Mouse (Mus musculus) forebrain, embryonic 14.5 days (tissue): Measurements from ENCODE around the gene Rgmb. TPM values are rescaled to one million over a fixed set of nuclear protein-coding genes. Genes with fewer than 3 reads are reported as not detected.
A peak's percentile ranks its signal among the peaks of the same experiment; 100 is the strongest.

ENCODE experiments used
- ATAC-seq: fragments of 200-750 bp; cut with Nextera tagmentation; 2 replicates; pipeline ENCODE4 v1.8.0; 2017; ENCODE audit warnings: mild to moderate bottlenecking, moderate library complexity
- DNase-seq: peaks from one replicate; pipeline ENCODE4 v3.0.0-alpha.2; 2015; ENCODE audit warnings: low spot score
- H3K27ac ChIP-seq: fragments of 300-500 bp; sonication (generic); 2 replicates; pipeline ENCODE4 v1.5.1; 2014; ENCODE audit warnings: low read depth, mild to moderate bottlenecking, control low read depth, low read length, moderate library complexity
- H3K27me3 ChIP-seq: fragments of 300-500 bp; sonication (generic); replicated peaks from 2 replicates; pipeline ENCODE4 v1.6.1; 2014; ENCODE audit warnings: low read length, control low read depth, mixed read lengths; ENCODE audit not compliant: control insufficient read depth, insufficient read depth
- H3K36me3 ChIP-seq: fragments of 300-500 bp; sonication (generic); 2 replicates; pipeline ENCODE4 v1.6.1; 2014; ENCODE audit warnings: low read length, control low read depth; ENCODE audit not compliant: control insufficient read depth, insufficient read depth
- H3K4me1 ChIP-seq: fragments of 300-500 bp; sonication (generic); 2 replicates; pipeline ENCODE4 v1.6.1; 2014; ENCODE audit warnings: antibody characterized with exemption, low read length, control low read depth; ENCODE audit not compliant: control insufficient read depth, insufficient read depth
- H3K4me2 ChIP-seq: fragments of 300-500 bp; sonication (generic); 2 replicates; pipeline ENCODE4 v1.6.1; 2014; ENCODE audit warnings: mild to moderate bottlenecking, control low read depth, low read length
- H3K4me3 ChIP-seq: fragments of 300-500 bp; sonication (generic); 2 replicates; pipeline ENCODE4 v1.5.1; 2014; ENCODE audit warnings: low read depth, low read length, control low read depth
- H3K9ac ChIP-seq: fragments of 300-500 bp; sonication (generic); 2 replicates; pipeline ENCODE4 v1.6.1; 2014; ENCODE audit warnings: mild to moderate bottlenecking, low read length, control low read depth, moderate library complexity
- H3K9me3 ChIP-seq: fragments of 300-500 bp; sonication (generic); replicated peaks from 2 replicates; pipeline ENCODE4 v1.6.1; 2016; ENCODE audit warnings: low read length, control low read depth, mixed read lengths; ENCODE audit not compliant: control insufficient read depth
- WGBS: fragments of 180-500 bp; shearing (Covaris S2); extraction: QIAGEN DNeasy Blood & Tissue Kit; methylation state at CpG from one replicate; pipeline ENCODE4 v1.1.7; 2014; 5-methylcytosine and 5-hydroxymethylcytosine counted together
- polyA plus RNA-seq: library from polyadenylated mRNA; unstranded; fragments of >200 nt; fragmentation: Nextera tagmentation; extraction: Ambion mirVana; gene quantifications from 2 replicates; pipeline ENCODE4 v1.2.1, GENCODE M21; 2014

The Rgmb gene
- polyA plus RNA-seq, 1 experiment from 2014 or later, result 46.5 TPM

DNA sequence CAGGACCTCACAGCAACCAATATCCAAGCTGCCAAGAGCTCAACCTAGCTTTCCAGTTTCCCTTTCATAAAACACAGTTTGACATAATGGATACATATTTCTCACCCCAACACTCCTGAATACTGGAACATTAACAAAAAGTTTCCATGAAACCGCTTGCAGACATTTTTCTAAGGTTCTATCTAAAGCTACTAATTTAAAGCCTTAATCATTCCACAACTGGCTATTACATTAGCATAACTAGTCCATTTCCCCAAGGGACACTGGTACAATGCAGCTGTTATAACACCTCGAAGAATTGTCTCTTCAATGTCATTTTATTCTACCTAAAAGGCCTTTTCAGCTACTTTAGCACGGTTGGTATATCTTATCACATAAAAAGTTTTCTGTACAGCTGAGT lies 6.0 kb downstream of the Rgmb start:
- no peak for DNase-seq
- WGBS, result 23% methylated on average over 3 of the region's 3 CpGs
- H3K4me1 ChIP-seq, result peaks cover 29% of the 10 kb centered on the region
- H3K9me3 ChIP-seq, result no peaks in the 10 kb centered on the region
- 0 out of 2 replicates have a peak overlapping the region, but pooled peaks have one; percentile 35 for H3K27ac ChIP-seq
- H3K4me3 ChIP-seq, result peak overlapping the region; percentile 97
- no peak for ATAC-seq
- peaks cover 10% of the 10 kb centered on the region for H3K36me3 ChIP-seq
- peak overlapping the region; percentile 98 for H3K9ac ChIP-seq
- H3K4me2 ChIP-seq, result peak overlapping the region; percentile 82
- H3K27me3 ChIP-seq, result no peaks in the 10 kb centered on the region

DNA sequence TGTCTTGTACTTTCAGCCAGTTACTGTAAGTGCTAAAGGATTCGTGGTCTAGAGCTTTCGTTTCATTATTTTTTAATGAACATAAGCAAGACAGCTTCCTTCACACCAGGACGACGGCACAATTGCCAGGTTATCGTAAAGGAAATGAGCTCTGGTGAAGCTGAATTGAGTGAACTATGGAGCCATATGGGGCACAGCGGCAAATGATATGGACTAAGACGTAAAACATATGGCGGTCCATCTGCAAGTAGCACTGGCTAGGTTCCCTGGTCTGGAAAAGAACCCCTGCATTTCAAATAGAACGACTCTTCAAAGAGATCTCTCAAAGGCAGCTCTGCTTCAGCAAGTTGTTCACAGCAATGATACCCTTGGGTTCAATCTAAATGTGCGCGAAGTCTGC lies 6.5 kb downstream of the Rgmb start:
- peaks cover 29% of the 10 kb centered on the region for H3K4me1 ChIP-seq

GRCm38 (mm10) chr17:15823838-15824237 lies 7.0 kb downstream of the Rgmb start:
- peaks cover 29% of the 10 kb centered on the region for H3K4me1 ChIP-seq
- H3K27me3 ChIP-seq, result no peaks in the 10 kb centered on the region
- DNase-seq (peak; percentile 55), ATAC-seq (no peak)
- no peaks in the 10 kb centered on the region for H3K9me3 ChIP-seq
- peaks cover 17% of the 10 kb centered on the region for H3K36me3 ChIP-seq
- peak overlapping the region; percentile 15; the same call in 1 of the 2 replicates for H3K27ac ChIP-seq
- peak overlapping the region; percentile 97 for H3K4me3 ChIP-seq
- H3K9ac ChIP-seq, result peak overlapping the region; percentile 98
- WGBS, result 27% methylated on average over 3 of the region's 3 CpGs
- peak overlapping the region; percentile 82 for H3K4me2 ChIP-seq

More for the DNA sequence above, 6.5 kb downstream of the Rgmb start:
- peak overlapping the region; percentile 98 for H3K9ac ChIP-seq
- no peaks in the 10 kb centered on the region for H3K9me3 ChIP-seq
- H3K27ac ChIP-seq, result peak overlapping the region; percentile 35; the same call in 1 of the 2 replicates
- H3K4me2 ChIP-seq, result peak overlapping the region; percentile 82
- WGBS, result 35% methylated on average over 11 of the region's 11 CpGs
- peaks cover 14% of the 10 kb centered on the region for H3K36me3 ChIP-seq
- ATAC-seq, result no peak
- H3K4me3 ChIP-seq, result peak overlapping the region; percentile 97
- peak; percentile 70 for DNase-seq
- no peaks in the 10 kb centered on the region for H3K27me3 ChIP-seq

- WGBS, result 60% methylated on average over 5 of the region's 5 CpGs
- Histone ChIP-seq H3K27me3 (no peaks in the 10 kb centered on the region), H3K4me3 (peak overlapping the region; percentile 97), H3K4me2 (peak overlapping the region; percentile 82), H3K27ac (peak overlapping the region; percentile 44; the same call in 1 of the 2 replicates), H3K9me3 (no peaks in the 10 kb centered on the region), H3K4me1 (peaks cover 29% of the 10 kb centered on the region), H3K36me3 (peaks cover 20% of the 10 kb centered on the region), H3K9ac (peak overlapping the region; percentile 98; the same call in 1 of the 2 replicates)
- no peak for ATAC-seq
- DNase-seq, result no peak
Measured at GRCm38 (mm10) chr17:15823215-15823614, 7.6 kb downstream of the Rgmb start.

GRCm38 (mm10) chr17:15822376-15822775 lies 8.5 kb downstream of the Rgmb start:
- peaks cover 27% of the 10 kb centered on the region for H3K4me1 ChIP-seq
- H3K4me2 ChIP-seq, result peak overlapping the region; percentile 82; the same call in 1 of the 2 replicates
- ATAC-seq (no peak), DNase-seq (no peak)
- no peak overlapping the region for H3K9ac ChIP-seq
- H3K4me3 ChIP-seq, result no peak overlapping the region
- H3K27ac ChIP-seq, result no peak overlapping the region
- H3K36me3 ChIP-seq, result peaks cover 24% of the 10 kb centered on the region
- no peaks in the 10 kb centered on the region for H3K9me3 ChIP-seq
- WGBS, result 83% methylated on average over 7 of the region's 7 CpGs
- H3K27me3 ChIP-seq, result no peaks in the 10 kb centered on the region

GRCm38 (mm10) chr17:15821706-15822105 lies 9.1 kb downstream of the Rgmb start:
- H3K9me3 ChIP-seq, result no peaks in the 10 kb centered on the region
- no peak overlapping the region for H3K4me2 ChIP-seq
- no peak overlapping the region for H3K9ac ChIP-seq
- DNase-seq, result no peak
- H3K4me1 ChIP-seq, result peaks cover 23% of the 10 kb centered on the region
- 93% methylated on average over 4 of the region's 4 CpGs for WGBS
- no peaks in the 10 kb centered on the region for H3K27me3 ChIP-seq
- peaks cover 31% of the 10 kb centered on the region for H3K36me3 ChIP-seq
- no peak for ATAC-seq
- no peak overlapping the region for H3K4me3 ChIP-seq
- no peak overlapping the region for H3K27ac ChIP-seq

- ATAC-seq, result no peak
- no peak overlapping the region for H3K4me2 ChIP-seq
Measured at GRCm38 (mm10) chr17:15820761-15821160, 10.1 kb downstream of the Rgmb start.

GRCm38 (mm10) chr17:15820146-15820545 lies 10.7 kb downstream of the Rgmb start:
- H3K4me1 ChIP-seq, result peaks cover 23% of the 10 kb centered on the region
- DNase-seq (no peak), ATAC-seq (no peak)

More at GRCm38 (mm10) chr17:15820761-15821160, 10.1 kb downstream of the Rgmb start:
- no peaks in the 10 kb centered on the region for H3K27me3 ChIP-seq
- H3K27ac ChIP-seq, result no peak overlapping the region
- no peak for DNase-seq
- H3K4me1 ChIP-seq, result peaks cover 23% of the 10 kb centered on the region
- no peaks in the 10 kb centered on the region for H3K9me3 ChIP-seq
- H3K9ac ChIP-seq, result no peak overlapping the region
- 94% methylated on average over 10 of the region's 10 CpGs for WGBS
- no peak overlapping the region for H3K4me3 ChIP-seq
- H3K36me3 ChIP-seq, result peaks cover 36% of the 10 kb centered on the region

GRCm38 (mm10) chr17:15818372-15818771 lies 12.5 kb downstream of the Rgmb start:
- Histone ChIP-seq H3K27ac (no peak overlapping the region), H3K27me3 (no peaks in the 10 kb centered on the region), H3K4me3 (no peak overlapping the region), H3K4me2 (no peak overlapping the region), H3K9ac (no peak overlapping the region), H3K9me3 (no peaks in the 10 kb centered on the region), H3K4me1 (peaks cover 10% of the 10 kb centered on the region), H3K36me3 (peaks cover 44% of the 10 kb centered on the region)
- DNase-seq (no peak), ATAC-seq (no peak)
- WGBS, result 86% methylated on average over 8 of the region's 8 CpGs

More at GRCm38 (mm10) chr17:15820146-15820545, 10.7 kb downstream of the Rgmb start:
- Histone ChIP-seq H3K9me3 (no peaks in the 10 kb centered on the region), H3K27ac (no peak overlapping the region), H3K36me3 (peaks cover 42% of the 10 kb centered on the region), H3K9ac (no peak overlapping the region), H3K27me3 (no peaks in the 10 kb centered on the region), H3K4me2 (no peak overlapping the region), H3K4me3 (no peak overlapping the region)
- WGBS, result 67% methylated on average over 6 of the region's 6 CpGs
